Mouse (Mus musculus) olfactory bulb, adult 2 months (tissue): ENCODE results near the gene Rnf223. TPM values are rescaled to one million over a fixed set of nuclear protein-coding genes. Genes with fewer than 3 reads are reported as not detected.

Experiments
- H3K27ac ChIP-seq: fragments of 200-500 bp; 2 replicates; pipeline ENCODE4 v1.5.1; 2012; ENCODE audit warnings: low read depth, low read length; ENCODE audit not compliant: insufficient read depth
- H3K4me1 ChIP-seq: fragments of 200-500 bp; 2 replicates; pipeline ENCODE4 v1.6.1; 2012; ENCODE audit warnings: low read length; ENCODE audit not compliant: control insufficient read depth, insufficient read depth
- H3K4me3 ChIP-seq: fragments of 200-500 bp; 2 replicates; pipeline ENCODE4 v1.5.1; 2012; ENCODE audit warnings: mild to moderate bottlenecking, low read depth, low read length, moderate library complexity; ENCODE audit not compliant: insufficient read depth
- CTCF ChIP-seq: fragments of 200-500 bp; IDR thresholded peaks from 2 replicates; pipeline ENCODE4 v1.5.1; 2012; ENCODE audit warnings: low read depth, mild to moderate bottlenecking, low read length, moderate library complexity; ENCODE audit not compliant: insufficient read depth
- POLR2A ChIP-seq: fragments of 200-500 bp; IDR thresholded peaks from 2 replicates; pipeline ENCODE4 v1.6.1; 2012; ENCODE audit warnings: mild to moderate bottlenecking, low read depth, low read length, moderate library complexity; ENCODE audit not compliant: insufficient read depth
- WGBS: fragments of 180-500 bp; shearing (Covaris S2); methylation state at CpG from one replicate; pipeline ENCODE4 v1.1.7; 2018; 5-methylcytosine and 5-hydroxymethylcytosine counted together
- polyA plus RNA-seq: library from polyadenylated mRNA; stranded (reverse); fragments of >200 nt; gene quantifications from 2 replicates; pipeline ENCODE4 v1.2.4, GENCODE M21; 2012; ENCODE audit warnings: low replicate concordance; ENCODE audit not compliant: missing spikeins, insufficient read depth, insufficient read length

The Rnf223 gene
- polyA plus RNA-seq = not detected in 2 replicates

DNA sequence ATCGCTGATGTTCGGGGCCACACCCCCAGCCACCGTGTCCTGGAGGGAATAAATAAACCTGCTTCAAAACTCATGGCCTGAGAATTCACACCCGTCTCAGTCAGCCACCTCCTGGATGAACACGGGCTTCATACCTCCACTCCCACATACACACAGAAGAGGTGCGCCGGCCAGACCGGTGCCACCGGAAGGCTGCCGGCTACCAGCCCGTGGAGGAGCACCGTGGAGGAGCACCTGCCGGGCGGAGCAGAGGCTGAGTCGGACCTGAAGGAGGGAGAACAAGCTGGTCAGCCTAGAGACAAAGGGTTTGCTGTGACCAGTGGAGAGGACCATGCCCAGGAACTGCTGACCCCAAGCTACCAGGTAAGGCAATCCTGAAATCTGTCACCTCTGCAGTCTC, at the start of gene Rnf223:
Rnf223 (plus strand) TSS at position 78 of the 400 bp plus-strand sequence.
- peaks cover 11% of the 10 kb centered on the region for H3K4me1 ChIP-seq
- 83% methylated on average over 15 of the region's 15 CpGs for WGBS
- no peak for TF ChIP-seq CTCF
- no peak for TF ChIP-seq POLR2A
- no peak within 1 kb of the TSS for H3K4me3 ChIP-seq
- H3K27ac ChIP-seq = no peak within 1 kb of the TSS

DNA sequence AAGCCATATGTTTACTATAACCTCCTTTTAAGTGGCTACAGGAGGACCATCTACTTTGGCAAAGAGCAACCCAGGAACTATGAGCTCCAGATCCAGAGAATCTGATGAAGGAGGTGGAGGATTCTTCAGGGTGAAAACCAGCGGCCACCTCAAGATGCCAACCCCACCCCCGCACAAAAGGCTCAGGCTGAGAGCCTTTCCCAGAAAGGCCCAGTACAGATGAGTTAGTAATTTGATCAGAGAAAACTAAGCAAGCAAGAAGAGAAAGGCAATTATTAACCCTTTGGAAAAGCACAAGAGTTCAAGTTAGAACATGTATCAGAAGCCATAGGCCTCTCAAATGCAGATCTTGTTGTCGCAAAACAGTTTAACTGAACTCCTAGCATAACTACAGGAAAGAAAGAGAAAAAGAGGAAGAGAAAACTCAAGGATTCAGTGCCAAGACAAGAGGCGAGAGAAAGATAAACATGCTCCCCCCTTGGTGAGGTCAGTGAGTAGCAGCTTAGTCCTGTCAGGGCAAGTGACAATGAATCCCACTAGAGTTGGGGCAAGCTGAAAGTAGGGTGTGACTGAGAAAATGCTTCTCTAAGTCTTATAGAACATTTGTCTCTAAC, 47.6 kb upstream of the Rnf223 start:
- Histone ChIP-seq H3K27ac (no peak overlapping the region), H3K4me1 (peaks cover 5% of the 10 kb centered on the region; the same call in 1 of the 2 replicates), H3K4me3 (no peak overlapping the region)
- TF ChIP-seq POLR2A (no peak), CTCF (no peak)
- WGBS = 79% methylated on average over 4 of the region's 4 CpGs

- Histone ChIP-seq H3K4me3 (no peak overlapping the region), H3K4me1 (no peaks in the 10 kb centered on the region), H3K27ac (no peak overlapping the region)
- no peak for TF ChIP-seq POLR2A
- no peak for TF ChIP-seq CTCF
- 75% methylated on average over 5 of the region's 5 CpGs for WGBS
These were observed 47.0 kb upstream of the Rnf223 start for GRCm38 (mm10) chr4:156083348-156083747.

GRCm38 (mm10) chr4:156084096-156084879, 46.0 kb upstream of the Rnf223 start:
- TF ChIP-seq POLR2A = no peak
- no peak for TF ChIP-seq CTCF
- Histone ChIP-seq H3K4me3 (no peak overlapping the region), H3K27ac (no peak overlapping the region), H3K4me1 (no peaks in the 10 kb centered on the region)
- 86% methylated on average over 9 of the region's 9 CpGs for WGBS

DNA sequence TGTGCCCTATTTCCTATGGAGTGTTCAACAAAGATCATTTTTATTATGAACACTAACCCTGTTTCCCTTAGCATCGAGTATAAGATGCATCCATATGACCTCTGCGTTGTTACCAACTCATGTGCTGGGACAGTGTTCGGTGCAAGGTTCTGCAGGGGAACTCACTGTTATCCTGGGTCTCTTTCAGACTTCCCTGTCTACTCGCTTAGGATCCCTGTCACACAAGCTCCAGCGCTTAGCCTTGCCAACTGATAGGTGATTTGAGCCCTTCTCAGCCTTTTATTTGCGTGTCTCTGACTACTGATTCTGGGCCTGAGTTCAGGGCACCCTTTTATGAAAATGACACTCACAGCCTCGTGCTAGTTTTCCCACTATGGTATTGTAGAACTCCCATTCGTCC, 45.1 kb upstream of the Rnf223 start:
- H3K4me1 ChIP-seq = no peaks in the 10 kb centered on the region
- no peak overlapping the region for H3K27ac ChIP-seq
- H3K4me3 ChIP-seq = no peak overlapping the region
- no peak for TF ChIP-seq POLR2A
- no peak for TF ChIP-seq CTCF
- WGBS = 84% methylated on average over 8 of the region's 8 CpGs

DNA sequence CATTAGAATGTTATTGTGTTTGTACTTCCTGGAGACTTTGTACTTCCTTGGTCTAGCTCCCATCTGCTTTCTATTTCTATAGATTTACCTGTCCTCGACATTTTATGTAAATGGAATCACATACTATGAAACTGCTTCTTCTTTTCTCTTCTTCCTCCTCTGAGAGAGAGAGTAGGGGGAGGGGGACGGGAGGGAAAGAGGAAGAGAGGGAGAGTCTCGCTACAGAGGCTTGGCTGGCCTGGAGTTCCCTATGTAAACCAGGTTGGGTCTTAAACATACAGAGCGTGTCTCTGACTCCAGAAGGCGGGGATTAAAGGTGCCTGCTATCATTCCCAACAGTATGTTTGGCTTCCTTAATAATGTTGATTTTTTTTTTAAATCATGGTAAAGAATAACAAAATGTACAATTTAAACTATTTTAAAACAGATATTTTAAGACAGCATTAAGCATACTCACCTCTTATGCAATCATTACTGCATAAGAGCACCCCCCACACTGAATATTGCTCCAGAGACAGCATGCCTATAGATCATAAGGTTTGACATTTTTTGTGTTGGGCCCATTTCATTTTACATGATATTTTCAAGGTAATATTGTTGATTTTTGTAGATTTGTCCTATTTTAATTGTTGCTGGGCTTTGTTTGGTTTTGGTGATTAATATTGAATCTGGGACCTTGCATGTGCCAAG, 42.8 kb upstream of the Rnf223 start:
- H3K4me3 ChIP-seq = no peak overlapping the region
- WGBS = 54% methylated on average over 5 of the region's 5 CpGs
- no peak for TF ChIP-seq CTCF
- TF ChIP-seq POLR2A = no peak
- no peak overlapping the region for H3K27ac ChIP-seq
- H3K4me1 ChIP-seq = no peaks in the 10 kb centered on the region

DNA sequence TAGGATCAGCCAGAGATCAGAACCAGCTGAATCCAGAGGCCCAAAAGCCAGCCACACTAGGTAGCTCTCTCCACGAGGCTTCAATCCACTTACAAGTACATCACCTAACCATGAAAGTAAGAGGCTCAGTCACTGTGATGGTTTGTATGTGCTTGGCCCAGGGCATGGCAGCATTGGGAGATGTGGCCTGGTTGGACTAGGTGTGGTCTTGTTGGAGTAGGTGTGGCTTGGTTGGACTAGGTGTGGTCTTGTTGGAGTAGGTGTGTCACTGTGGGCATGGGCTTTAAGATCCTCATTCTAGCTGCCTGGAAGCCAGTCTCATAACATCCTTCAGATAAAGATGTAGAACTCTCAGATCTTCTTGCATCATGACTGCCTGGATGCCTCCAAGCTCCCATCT, 39.1 kb upstream of the Rnf223 start:
- WGBS = 73% methylated on average over 1 of the region's 1 CpGs
- TF ChIP-seq CTCF = no peak
- no peak for TF ChIP-seq POLR2A
- Histone ChIP-seq H3K4me3 (no peak overlapping the region), H3K27ac (no peak overlapping the region), H3K4me1 (no peaks in the 10 kb centered on the region)

DNA sequence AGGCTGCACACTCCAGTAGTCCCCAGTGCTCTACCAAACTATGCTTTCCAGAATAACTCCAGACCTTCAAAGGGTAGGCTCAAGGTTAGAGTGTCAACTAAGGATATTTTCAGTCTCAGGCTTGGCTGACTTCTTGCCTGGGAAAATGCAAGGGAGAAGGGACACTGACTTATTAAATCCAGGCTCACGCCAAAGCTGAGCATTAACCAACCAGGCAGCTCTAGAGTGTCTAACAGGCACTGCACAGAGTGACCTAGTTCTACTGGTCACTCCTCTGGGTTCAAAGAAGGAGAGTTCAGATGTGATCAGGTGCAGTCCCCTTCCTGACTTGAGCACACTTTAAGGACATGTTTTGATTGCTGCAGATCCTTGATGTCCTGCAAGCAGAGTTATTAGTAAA, 37.5 kb upstream of the Rnf223 start:
- Histone ChIP-seq H3K27ac (no peak overlapping the region), H3K4me3 (no peak overlapping the region), H3K4me1 (no peaks in the 10 kb centered on the region)
- no peak for TF ChIP-seq POLR2A
- no peak for TF ChIP-seq CTCF
- 80% methylated on average over 1 of the region's 1 CpGs for WGBS

DNA sequence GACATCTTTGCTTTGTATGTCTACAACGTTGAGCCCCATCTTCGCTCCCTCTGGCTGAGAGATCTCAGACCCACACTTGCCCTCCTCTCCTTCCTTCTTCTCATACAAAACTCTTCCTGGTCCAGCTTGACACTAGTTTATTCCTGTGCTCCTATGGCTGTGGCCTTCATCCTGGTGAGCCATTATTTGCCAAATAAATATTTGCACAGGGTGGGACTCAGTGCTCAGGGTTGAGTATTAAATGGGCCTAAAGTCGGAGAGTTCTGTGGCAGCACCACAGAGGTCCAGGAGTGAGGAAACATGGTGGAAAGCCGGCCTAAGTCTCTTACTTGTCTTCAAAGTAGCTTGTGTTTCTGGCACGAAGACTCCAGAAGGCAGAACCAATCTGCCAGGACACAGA, 36.6 kb upstream of the Rnf223 start:
- Histone ChIP-seq H3K27ac (no peak overlapping the region), H3K4me3 (no peak overlapping the region), H3K4me1 (no peaks in the 10 kb centered on the region)
- TF ChIP-seq POLR2A = no peak
- TF ChIP-seq CTCF = no peak
- WGBS = 84% methylated on average over 5 of the region's 5 CpGs
